ENCODE assay signal across 7 mouse cellular contexts in genomic region chr7:143756125-143757026, GRCm38 (mm10). TPM values are rescaled to one million over a fixed set of nuclear protein-coding genes. Genes with fewer than 3 reads are reported as not detected.
DNase-seq lines count a peak whose midpoint lies in the region; ATAC-seq and TF ChIP-seq lines count a peak whose summit lies in the region.

TSS of gene Osbpl5 (minus strand) at chr7:143756985.

- H3K4me2 ChIP-seq in embryonic facial prominence, embryonic 13.5 days = peak within 1 kb of the TSS; percentile 82
- peak within 1 kb of the TSS; percentile 58 for H3K4me2 ChIP-seq in heart, postnatal 0 days (ENCODE audit: low read depth, low read length)

- peak; percentile 43 for DNase-seq in thymus, postnatal 14 days
- no peak for DNase-seq in thymus, adult 18-20 months
- DNase-seq in heart, postnatal 0 days (ENCODE audit: low spot score) = no peak
- DNase-seq in left cerebral cortex, postnatal 25 days (ENCODE audit: low spot score in 2 of 2) = peak in 1 of 2 experiments; percentile 79

- ATAC-seq in embryonic facial prominence, embryonic 13.5 days (ENCODE audit: insufficient number of reproducible peaks, insufficient read depth, low FRiP score, low TSS enrichment, low read depth) = no peak
- ATAC-seq in heart, postnatal 0 days (ENCODE audit: insufficient read depth, low read depth) = 0 out of 2 replicates have a peak, but pooled peaks have one; percentile 6
- no peak for ATAC-seq in neutrophil, adult 5-6 weeks (ENCODE audit: extremely low read depth, insufficient number of reproducible peaks, low FRiP score, poor library complexity, severe bottlenecking)
- no peak for ATAC-seq in megakaryocyte progenitor cell, adult 5-6 weeks (replicated peaks; ENCODE audit: poor library complexity)

- H3K9me3 ChIP-seq in embryonic facial prominence, embryonic 13.5 days = no peaks in the 10 kb centered on the region
- H3K9me3 ChIP-seq in heart, postnatal 0 days (replicated peaks; ENCODE audit: control insufficient read depth, low read length) = no peaks in the 10 kb centered on the region

- peaks cover 17% of the 10 kb centered on the region for H3K4me1 ChIP-seq in embryonic facial prominence, embryonic 13.5 days
- no peaks in the 10 kb centered on the region; the same call in 1 of the 2 replicates for H3K4me1 ChIP-seq in heart, postnatal 0 days (ENCODE audit: control insufficient read depth, insufficient read depth)

- TF ChIP-seq EP300 in heart, postnatal 0 days (IDR thresholded peaks at IDR 0.05; ENCODE audit: low read depth) = no peak

- peak within 1 kb of the TSS; percentile 44 for H3K4me3 ChIP-seq in embryonic facial prominence, embryonic 13.5 days
- peak within 1 kb of the TSS; percentile 28 for H3K4me3 ChIP-seq in heart, postnatal 0 days (ENCODE audit: low read depth, low read length)

- TF ChIP-seq CTCF in heart, postnatal 0 days (IDR thresholded peaks at IDR 0.05; ENCODE audit: low read depth) = no peak

- intact Hi-C loops in left cerebral cortex, postnatal 25 days (cut with DNase I) = loop anchor here (10.0 kb wide), 1 partner anchor 682 kb away; no protein-coding TSS in a partner anchor

- WGBS in embryonic facial prominence, embryonic 13.5 days = 24% methylated on average over 22 of the region's 22 CpGs
- 21% methylated on average over 22 of the region's 22 CpGs for WGBS in heart, postnatal 0 days

- H3K36me3 ChIP-seq in embryonic facial prominence, embryonic 13.5 days = no peaks in the 10 kb centered on the region
- H3K36me3 ChIP-seq in heart, postnatal 0 days (replicated peaks; ENCODE audit: control insufficient read depth, insufficient read depth, low read length) = no peaks in the 10 kb centered on the region

- H3K27me3 ChIP-seq in embryonic facial prominence, embryonic 13.5 days = peaks cover 21% of the 10 kb centered on the region
- peaks cover 14% of the 10 kb centered on the region for H3K27me3 ChIP-seq in heart, postnatal 0 days (ENCODE audit: control insufficient read depth, insufficient read depth, low read length)

- no peak within 1 kb of the TSS for H3K27ac ChIP-seq in embryonic facial prominence, embryonic 13.5 days
- H3K27ac ChIP-seq in heart, postnatal 0 days (ENCODE audit: low read depth) = no peak within 1 kb of the TSS

- H3K9ac ChIP-seq in embryonic facial prominence, embryonic 13.5 days = peak within 1 kb of the TSS; percentile 47; the same call in 1 of the 2 replicates
- no peak within 1 kb of the TSS for H3K9ac ChIP-seq in heart, postnatal 0 days (replicated peaks; ENCODE audit: low read depth, low read length)

RNA-seq across cellular contexts. Expression of gene Osbpl5, which starts in this region (rescaled TPM):
- 37.9 and 43.6 TPM in 2 replicates for polyA plus RNA-seq in embryonic facial prominence, embryonic 13.5 days (2015; fragmentation: Nextera tagmentation; extraction: Ambion mirVana)
- total RNA-seq in heart, postnatal 0 days (2014; rRNA removed; ENCODE audit: low replicate concordance) = 57.4 and 58.7 TPM in 2 replicates
- polyA plus RNA-seq in heart, postnatal 0 days (2015; fragmentation: Nextera tagmentation; extraction: Ambion mirVana) = 16.3 and 18.1 TPM in 2 replicates
- total RNA-seq in left cerebral cortex, postnatal 25 days (2021) = 10 to 100 TPM; 28.7 to 36.8 TPM
- total RNA-seq in neutrophil, adult 5-6 weeks (2017) = 27.0 and 36.1 TPM in 2 replicates
- 2.7 and 3.4 TPM in 2 replicates for total RNA-seq in megakaryocyte progenitor cell, adult 5-6 weeks (2015)
- total RNA-seq in megakaryocyte progenitor cell, adult 5-6 weeks (2017) = 4.4 and 8.6 TPM in 2 replicates
